10 mouse cellular contexts compared by ENCODE assay signal in the genomic region with DNA sequence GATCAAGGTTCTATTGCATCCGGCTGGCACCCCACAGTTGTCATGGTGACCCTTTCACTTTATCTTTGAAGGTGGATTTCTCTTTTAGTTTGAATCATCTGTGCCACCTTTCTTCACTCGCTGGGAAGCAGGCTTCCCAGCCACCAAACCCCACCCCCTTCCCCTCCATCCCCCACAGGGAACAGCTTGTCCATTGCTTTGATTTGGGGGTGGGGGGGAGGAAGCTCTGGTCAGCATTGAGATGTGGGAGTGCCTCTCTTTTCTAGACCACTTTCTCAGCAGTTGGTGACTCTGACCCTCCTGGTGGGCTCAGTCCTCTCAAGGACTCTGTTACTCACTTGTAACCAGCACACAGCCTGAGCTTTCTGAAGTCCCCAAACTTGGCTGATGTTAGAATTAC.
A peak's percentile ranks its signal among the peaks of the same experiment; 100 is the strongest.
DNase-seq lines count a peak whose midpoint lies in the region; ATAC-seq lines count a peak whose summit lies in the region.
"Had no signal": no experiment of that assay in that cellular context is flagged by ENCODE, and none has a peak within 500 bp of the region (broad histone marks: within the 10 kb centered on the region; RNA-seq: fewer than 3 reads in every experiment).

No protein-coding gene starts in this region.

- no peak overlapping the region for H3K9ac ChIP-seq in heart, embryonic 12.5 days
- no peak overlapping the region for H3K9ac ChIP-seq in midbrain, embryonic 11.5 days (ENCODE audit: low read length)
- H3K9ac ChIP-seq in hindbrain, embryonic 16.5 days (ENCODE audit: low read depth, low read length): no peak overlapping the region
- no peak overlapping the region for H3K9ac ChIP-seq in stomach, embryonic 16.5 days (ENCODE audit: low read length)
- H3K9ac ChIP-seq: liver, embryonic 13.5 days had no signal

- no peak overlapping the region for H3K4me3 ChIP-seq in heart, embryonic 12.5 days
- no peak overlapping the region for H3K4me3 ChIP-seq in midbrain, embryonic 10.5 days
- H3K4me3 ChIP-seq in midbrain, embryonic 11.5 days (ENCODE audit: low read depth, low read length): no peak overlapping the region
- no peak overlapping the region for H3K4me3 ChIP-seq in hindbrain, embryonic 16.5 days (ENCODE audit: low read length)
- H3K4me3 ChIP-seq in stomach, embryonic 16.5 days (replicated peaks; ENCODE audit: low read length): no peak overlapping the region
- H3K4me3 ChIP-seq: liver, embryonic 13.5 days had no signal

- H3K4me1 ChIP-seq in heart, embryonic 12.5 days (replicated peaks): peaks cover 83% of the 10 kb centered on the region
- peaks cover 79% of the 10 kb centered on the region for H3K4me1 ChIP-seq in midbrain, embryonic 10.5 days
- peaks cover 52% of the 10 kb centered on the region for H3K4me1 ChIP-seq in midbrain, embryonic 11.5 days (ENCODE audit: control insufficient read depth, insufficient read depth, low read length)
- H3K4me1 ChIP-seq in hindbrain, embryonic 16.5 days (ENCODE audit: control insufficient read depth, insufficient read depth, low read depth, low read length): peaks cover 63% of the 10 kb centered on the region
- H3K4me1 ChIP-seq in stomach, embryonic 16.5 days (ENCODE audit: control insufficient read depth, insufficient read depth, low read length): peaks cover 57% of the 10 kb centered on the region

- no peak overlapping the region for H3K4me2 ChIP-seq in heart, embryonic 12.5 days
- H3K4me2 ChIP-seq in midbrain, embryonic 11.5 days: no peak overlapping the region
- H3K4me2 ChIP-seq in hindbrain, embryonic 16.5 days (ENCODE audit: low read length): no peak overlapping the region
- no peak overlapping the region for H3K4me2 ChIP-seq in stomach, embryonic 16.5 days (ENCODE audit: low read depth, low read length)
- H3K4me2 ChIP-seq: liver, embryonic 13.5 days had no signal

- peak overlapping the region; percentile 97 for H3K27ac ChIP-seq in heart, embryonic 12.5 days (ENCODE audit: poor library complexity, severe bottlenecking)
- H3K27ac ChIP-seq in midbrain, embryonic 10.5 days (replicated peaks): peak overlapping the region; percentile 78
- no peak overlapping the region; the same call in 1 of the 2 replicates for H3K27ac ChIP-seq in midbrain, embryonic 11.5 days (ENCODE audit: low read depth, low read length)
- peak overlapping the region; percentile 89 for H3K27ac ChIP-seq in hindbrain, embryonic 16.5 days (ENCODE audit: low read depth, low read length)
- H3K27ac ChIP-seq in stomach, embryonic 16.5 days (ENCODE audit: low read length): 0 out of 2 replicates have a peak overlapping the region, but pooled peaks have one; percentile 71

- intact Hi-C loops in heart, postnatal 36 days (cut with DNase I): no loop called here

- peaks cover 22% of the 10 kb centered on the region for H3K36me3 ChIP-seq in heart, embryonic 12.5 days
- H3K36me3 ChIP-seq in midbrain, embryonic 10.5 days: no peaks in the 10 kb centered on the region
- no peaks in the 10 kb centered on the region for H3K36me3 ChIP-seq in midbrain, embryonic 11.5 days (ENCODE audit: control insufficient read depth, insufficient read depth, low read length)
- H3K36me3 ChIP-seq in hindbrain, embryonic 16.5 days (ENCODE audit: control insufficient read depth, insufficient read depth, low read length): no peaks in the 10 kb centered on the region
- H3K36me3 ChIP-seq in stomach, embryonic 16.5 days (ENCODE audit: control insufficient read depth, insufficient read depth, low read length): 0 out of 2 replicates have a peak, but pooled peaks cover 4% of the 10 kb centered on the region

- no peak for DNase-seq in heart, postnatal 36 days
- DNase-seq in midbrain, embryonic 10.5 days (ENCODE audit: low spot score): no peak
- no peak for DNase-seq in midbrain, embryonic 11.5 days (ENCODE audit: low spot score, missing footprints)
- DNase-seq in cerebellum, postnatal 10 days: no peak
- DNase-seq: cerebellum, adult 9-10 months; liver, embryonic 13.5 days had no signal

- 25% methylated on average over 2 of the region's 2 CpGs for WGBS in heart, embryonic 12.5 days
- 18% methylated on average over 2 of the region's 2 CpGs for WGBS in midbrain, embryonic 10.5 days
- WGBS in midbrain, embryonic 11.5 days: 41% methylated on average over 2 of the region's 2 CpGs
- 35% methylated on average over 2 of the region's 2 CpGs for WGBS in hindbrain, embryonic 16.5 days
- 49% methylated on average over 2 of the region's 2 CpGs for WGBS in stomach, embryonic 16.5 days

- no peak for ATAC-seq in heart, embryonic 12.5 days (ENCODE audit: insufficient number of reproducible peaks, low FRiP score)
- ATAC-seq in midbrain, embryonic 11.5 days (ENCODE audit: low FRiP score): no peak
- ATAC-seq in hindbrain, embryonic 16.5 days: no peak
- no peak for ATAC-seq in stomach, embryonic 16.5 days (ENCODE audit: insufficient read depth, low FRiP score)
- no peak for ATAC-seq in megakaryocyte, adult 5-6 weeks (ENCODE audit: poor library complexity, severe bottlenecking)

- no peaks in the 10 kb centered on the region for H3K9me3 ChIP-seq in heart, embryonic 12.5 days (replicated peaks)
- no peaks in the 10 kb centered on the region for H3K9me3 ChIP-seq in midbrain, embryonic 10.5 days (replicated peaks)
- H3K9me3 ChIP-seq in midbrain, embryonic 11.5 days (ENCODE audit: control insufficient read depth, low read length): no peaks in the 10 kb centered on the region
- H3K9me3 ChIP-seq in hindbrain, embryonic 16.5 days (ENCODE audit: control insufficient read depth, low read length): no peaks in the 10 kb centered on the region
- H3K9me3 ChIP-seq in stomach, embryonic 16.5 days (replicated peaks; ENCODE audit: control insufficient read depth, low read length): no peaks in the 10 kb centered on the region
- H3K9me3 ChIP-seq: liver, embryonic 13.5 days had no signal

- no peaks in the 10 kb centered on the region for H3K27me3 ChIP-seq in heart, embryonic 12.5 days (replicated peaks)
- H3K27me3 ChIP-seq in midbrain, embryonic 10.5 days (ENCODE audit: low read depth, poor library complexity, severe bottlenecking): peaks cover 44% of the 10 kb centered on the region
- H3K27me3 ChIP-seq in midbrain, embryonic 11.5 days (ENCODE audit: control insufficient read depth, insufficient read depth, low read length): peaks cover 3% of the 10 kb centered on the region
- H3K27me3 ChIP-seq in hindbrain, embryonic 16.5 days (replicated peaks; ENCODE audit: control insufficient read depth, insufficient read depth, low read length): no peaks in the 10 kb centered on the region
- H3K27me3 ChIP-seq in stomach, embryonic 16.5 days (ENCODE audit: control insufficient read depth, insufficient read depth, low read length): no peaks in the 10 kb centered on the region
- H3K27me3 ChIP-seq: liver, embryonic 13.5 days had no signal
